Mouse (Mus musculus): ENCODE data around the gene Dtx4. TPM values are rescaled to one million over a fixed set of nuclear protein-coding genes. Genes with fewer than 3 reads are reported as not detected.
A peak's percentile ranks its signal among the peaks of the same experiment; 100 is the strongest.

The Dtx4 gene
- polyA plus RNA-seq, 1 experiment = 6.3 TPM

DNA sequence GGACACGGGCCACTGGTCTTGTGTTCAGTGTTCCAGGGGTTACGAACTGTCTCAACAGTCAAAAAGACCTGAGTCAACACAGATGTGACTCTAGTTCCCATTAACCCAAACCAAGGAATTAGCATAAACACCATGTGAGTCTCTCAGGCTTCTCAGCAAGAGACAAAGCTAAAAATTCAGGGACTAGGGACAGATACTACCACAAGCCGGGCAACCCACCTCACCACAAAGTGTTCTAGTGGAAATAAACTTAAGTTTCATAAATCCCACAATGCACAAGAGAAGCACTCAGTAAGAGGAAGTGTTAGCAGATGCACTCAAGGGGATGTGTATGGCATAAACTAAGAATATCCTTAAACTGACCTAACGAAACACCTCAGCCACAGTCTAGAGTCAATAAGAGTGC, 66.2 kb downstream of the Dtx4 start:
- DNase-seq = no peak
- WGBS = 31% methylated on average over 4 of the region's 4 CpGs
- Histone ChIP-seq H3K36me3 (ENCODE audit: control insufficient read depth, insufficient read depth, low read length) (no peaks in the 10 kb centered on the region), H3K4me1 (replicated peaks; ENCODE audit: control insufficient read depth, insufficient read depth, low read length) (no peaks in the 10 kb centered on the region), H3K4me3 (ENCODE audit: control insufficient read depth, insufficient read depth, low read length) (no peak overlapping the region), H3K27ac (ENCODE audit: control insufficient read depth, insufficient read depth, low read length) (no peak overlapping the region), H3K27me3 (ENCODE audit: control insufficient read depth, insufficient read depth, low read length) (no peaks in the 10 kb centered on the region)
- TF ChIP-seq POLR2A (IDR thresholded peaks at IDR 0.05; ENCODE audit: control insufficient read depth, extremely low read depth, insufficient read depth, low read length, poor library complexity) = no peak
- TF ChIP-seq CTCF (IDR thresholded peaks at IDR 0.05; ENCODE audit: borderline replicate concordance, control insufficient read depth, extremely low read depth, insufficient read depth, low read length, poor library complexity) = no peak

DNA sequence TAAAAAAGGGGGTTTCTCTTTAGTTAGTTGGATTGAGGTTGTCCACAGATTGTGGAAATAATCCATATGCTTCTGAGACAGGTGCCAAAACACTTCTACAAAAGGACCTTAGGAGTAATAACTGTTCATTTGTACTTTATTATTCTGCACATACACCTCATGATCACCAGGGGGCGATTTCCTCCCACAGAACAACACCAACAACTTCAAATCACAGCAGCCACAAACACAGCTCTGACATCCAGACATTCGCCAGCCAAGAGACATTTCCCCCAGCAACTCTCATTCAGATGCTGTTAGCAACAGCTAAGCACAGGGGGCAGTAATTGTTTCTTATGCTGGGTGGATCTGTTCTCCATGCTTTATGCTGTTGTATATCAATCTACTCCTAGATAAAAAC, 68.2 kb downstream of the Dtx4 start:
- peak; percentile 2 for DNase-seq

GRCm38 (mm10) chr19:12427605-12428004, 73.6 kb downstream of the Dtx4 start, which contains the start of gene Pfpl:
TSS of gene Pfpl (plus strand) at chr19:12427905.
- WGBS = 98% methylated on average over 6 of the region's 6 CpGs
- Histone ChIP-seq H3K27ac (ENCODE audit: control insufficient read depth, insufficient read depth, low read length) (no peak within 1 kb of the TSS), H3K27me3 (ENCODE audit: control insufficient read depth, insufficient read depth, low read length) (no peaks in the 10 kb centered on the region), H3K4me1 (replicated peaks; ENCODE audit: control insufficient read depth, insufficient read depth, low read length) (no peaks in the 10 kb centered on the region), H3K36me3 (ENCODE audit: control insufficient read depth, insufficient read depth, low read length) (no peaks in the 10 kb centered on the region), H3K4me3 (ENCODE audit: control insufficient read depth, insufficient read depth, low read length) (no peak within 1 kb of the TSS)
- no peak for DNase-seq
- no peak for TF ChIP-seq CTCF (IDR thresholded peaks at IDR 0.05; ENCODE audit: borderline replicate concordance, control insufficient read depth, extremely low read depth, insufficient read depth, low read length, poor library complexity)
- TF ChIP-seq POLR2A (IDR thresholded peaks at IDR 0.05; ENCODE audit: control insufficient read depth, extremely low read depth, insufficient read depth, low read length, poor library complexity) = no peak

More for the DNA sequence above, 68.2 kb downstream of the Dtx4 start:
- whole genome bisulfite sequencing = 11% methylated on average over 2 of the region's 2 CpGs
- H3K36me3 ChIP-seq (ENCODE audit: control insufficient read depth, insufficient read depth, low read length) = no peaks in the 10 kb centered on the region
- no peaks in the 10 kb centered on the region for H3K27me3 ChIP-seq (ENCODE audit: control insufficient read depth, insufficient read depth, low read length)
- H3K4me3 ChIP-seq (ENCODE audit: control insufficient read depth, insufficient read depth, low read length) = no peak overlapping the region
- TF ChIP-seq CTCF (IDR thresholded peaks at IDR 0.05; ENCODE audit: borderline replicate concordance, control insufficient read depth, extremely low read depth, insufficient read depth, low read length, poor library complexity) (no peak), POLR2A (IDR thresholded peaks at IDR 0.05; ENCODE audit: control insufficient read depth, extremely low read depth, insufficient read depth, low read length, poor library complexity) (no peak)
- no peaks in the 10 kb centered on the region for H3K4me1 ChIP-seq (replicated peaks; ENCODE audit: control insufficient read depth, insufficient read depth, low read length)
- H3K27ac ChIP-seq (ENCODE audit: control insufficient read depth, insufficient read depth, low read length) = no peak overlapping the region

DNA sequence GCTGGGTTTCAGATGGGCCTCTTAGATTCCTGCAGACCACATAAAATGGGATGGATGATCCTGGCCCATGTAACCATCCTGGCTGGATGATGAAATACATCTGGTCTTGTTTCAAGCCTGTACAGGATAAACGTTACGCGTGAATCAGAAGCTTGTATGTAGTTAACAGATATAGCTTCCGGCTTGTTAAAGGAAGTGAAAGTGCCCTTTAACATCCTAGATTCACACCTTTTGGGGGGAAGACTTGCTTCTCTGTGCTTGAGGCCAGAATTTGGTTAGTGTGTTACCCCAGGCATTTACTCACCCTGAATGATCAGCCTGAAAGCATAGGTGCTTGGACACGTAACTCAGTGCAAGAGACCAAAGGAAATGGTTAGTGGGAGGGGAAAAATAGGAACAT, 74.2 kb downstream of the Dtx4 start:
- no peaks in the 10 kb centered on the region for H3K4me1 ChIP-seq (replicated peaks; ENCODE audit: control insufficient read depth, insufficient read depth, low read length)
- no peaks in the 10 kb centered on the region for H3K36me3 ChIP-seq (ENCODE audit: control insufficient read depth, insufficient read depth, low read length)
- 72% methylated on average over 5 of the region's 5 CpGs for WGBS
- H3K4me3 ChIP-seq (ENCODE audit: control insufficient read depth, insufficient read depth, low read length) = no peak overlapping the region
- DNase-seq = no peak
- no peaks in the 10 kb centered on the region for H3K27me3 ChIP-seq (ENCODE audit: control insufficient read depth, insufficient read depth, low read length)
- no peak for TF ChIP-seq CTCF (IDR thresholded peaks at IDR 0.05; ENCODE audit: borderline replicate concordance, control insufficient read depth, extremely low read depth, insufficient read depth, low read length, poor library complexity)
- no peak for TF ChIP-seq POLR2A (IDR thresholded peaks at IDR 0.05; ENCODE audit: control insufficient read depth, extremely low read depth, insufficient read depth, low read length, poor library complexity)
- H3K27ac ChIP-seq (ENCODE audit: control insufficient read depth, insufficient read depth, low read length) = no peak overlapping the region

DNA sequence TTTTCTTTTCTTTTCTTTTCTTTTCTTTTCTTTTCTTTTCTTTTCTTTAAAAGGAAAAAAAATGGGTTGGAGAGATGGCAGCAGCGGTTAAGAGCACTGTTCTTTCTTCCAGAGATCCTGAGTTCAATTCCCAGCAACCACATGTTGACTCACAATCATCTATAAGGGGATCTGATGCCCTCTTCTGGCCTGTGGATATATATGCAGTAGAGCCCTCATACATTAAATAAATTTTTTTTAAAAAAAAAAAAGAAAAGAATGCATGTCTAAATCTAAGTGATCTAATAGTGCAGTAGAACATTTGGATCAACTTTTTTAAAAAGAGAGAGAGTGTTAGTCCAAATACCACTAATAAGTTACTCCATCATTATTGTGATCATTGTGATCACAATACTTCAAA, 79.6 kb downstream of the Dtx4 start:
- 93% methylated on average over 1 of the region's 1 CpGs for WGBS
- no peak overlapping the region for H3K27ac ChIP-seq (ENCODE audit: control insufficient read depth, insufficient read depth, low read length)
- TF ChIP-seq POLR2A (IDR thresholded peaks at IDR 0.05; ENCODE audit: control insufficient read depth, extremely low read depth, insufficient read depth, low read length, poor library complexity) = no peak
- no peak for TF ChIP-seq CTCF (IDR thresholded peaks at IDR 0.05; ENCODE audit: borderline replicate concordance, control insufficient read depth, extremely low read depth, insufficient read depth, low read length, poor library complexity)
- H3K27me3 ChIP-seq (ENCODE audit: control insufficient read depth, insufficient read depth, low read length) = no peaks in the 10 kb centered on the region
- no peaks in the 10 kb centered on the region for H3K36me3 ChIP-seq (ENCODE audit: control insufficient read depth, insufficient read depth, low read length)
- H3K4me3 ChIP-seq (ENCODE audit: control insufficient read depth, insufficient read depth, low read length) = no peak overlapping the region
- DNase-seq = no peak
- no peaks in the 10 kb centered on the region for H3K4me1 ChIP-seq (replicated peaks; ENCODE audit: control insufficient read depth, insufficient read depth, low read length)

- Histone ChIP-seq H3K4me1 (replicated peaks; ENCODE audit: control insufficient read depth, insufficient read depth, low read length) (no peaks in the 10 kb centered on the region), H3K27ac (ENCODE audit: control insufficient read depth, insufficient read depth, low read length) (no peak overlapping the region), H3K36me3 (ENCODE audit: control insufficient read depth, insufficient read depth, low read length) (no peaks in the 10 kb centered on the region), H3K27me3 (ENCODE audit: control insufficient read depth, insufficient read depth, low read length) (no peaks in the 10 kb centered on the region), H3K4me3 (ENCODE audit: control insufficient read depth, insufficient read depth, low read length) (no peak overlapping the region)
- 84% methylated on average over 6 of the region's 6 CpGs for WGBS
- no peak for DNase-seq
- TF ChIP-seq POLR2A (IDR thresholded peaks at IDR 0.05; ENCODE audit: control insufficient read depth, extremely low read depth, insufficient read depth, low read length, poor library complexity) = no peak
- no peak for TF ChIP-seq CTCF (IDR thresholded peaks at IDR 0.05; ENCODE audit: borderline replicate concordance, control insufficient read depth, extremely low read depth, insufficient read depth, low read length, poor library complexity)
Observed at GRCm38 (mm10) chr19:12420555-12420954, 80.7 kb downstream of the Dtx4 start.

- DNase-seq = no peak
- no peak overlapping the region for H3K4me3 ChIP-seq (ENCODE audit: control insufficient read depth, insufficient read depth, low read length)
- no peaks in the 10 kb centered on the region for H3K36me3 ChIP-seq (ENCODE audit: control insufficient read depth, insufficient read depth, low read length)
- WGBS = 93% methylated on average over 3 of the region's 3 CpGs
- H3K27ac ChIP-seq (ENCODE audit: control insufficient read depth, insufficient read depth, low read length) = no peak overlapping the region
- TF ChIP-seq CTCF (IDR thresholded peaks at IDR 0.05; ENCODE audit: borderline replicate concordance, control insufficient read depth, extremely low read depth, insufficient read depth, low read length, poor library complexity) (no peak), POLR2A (IDR thresholded peaks at IDR 0.05; ENCODE audit: control insufficient read depth, extremely low read depth, insufficient read depth, low read length, poor library complexity) (no peak)
- no peaks in the 10 kb centered on the region for H3K4me1 ChIP-seq (replicated peaks; ENCODE audit: control insufficient read depth, insufficient read depth, low read length)
- no peaks in the 10 kb centered on the region for H3K27me3 ChIP-seq (ENCODE audit: control insufficient read depth, insufficient read depth, low read length)
Observed at GRCm38 (mm10) chr19:12418312-12418711, 82.9 kb downstream of the Dtx4 start.

All from thymus, adult 2 months (tissue).